Mouse (Mus musculus) hindbrain, postnatal 0 days (tissue): ENCODE data around the gene Cib4. TPM values are rescaled to one million over a fixed set of nuclear protein-coding genes. Genes with fewer than 3 reads are reported as not detected.

Source experiments
- ATAC-seq: fragments of 200-750 bp; cut with Nextera tagmentation; 2 replicates; pipeline ENCODE4 v1.8.0; 2017; ENCODE audit warnings: mild to moderate bottlenecking, moderate TSS enrichment, moderate library complexity
- DNase-seq: peaks from one replicate; pipeline ENCODE4 v3.0.0-alpha.2; 2015; ENCODE audit warnings: low spot score
- H3K27ac ChIP-seq: fragments of 300-500 bp; sonication (generic); 2 replicates; pipeline ENCODE4 v1.5.1; 2014; ENCODE audit warnings: mild to moderate bottlenecking
- H3K27me3 ChIP-seq: fragments of 300-500 bp; sonication (generic); 2 replicates; pipeline ENCODE4 v1.6.1; 2014; ENCODE audit warnings: low read length, mixed read lengths; ENCODE audit not compliant: insufficient read depth
- H3K36me3 ChIP-seq: fragments of 300-500 bp; sonication (generic); 2 replicates; pipeline ENCODE4 v1.6.1; 2014; ENCODE audit warnings: low read length, mixed read lengths; ENCODE audit not compliant: insufficient read depth
- H3K4me1 ChIP-seq: fragments of 300-500 bp; sonication (generic); 2 replicates; pipeline ENCODE4 v1.6.1; 2014; ENCODE audit warnings: antibody characterized with exemption, low read length, mixed read lengths; ENCODE audit not compliant: insufficient read depth
- H3K4me2 ChIP-seq: fragments of 300-500 bp; sonication (generic); 2 replicates; pipeline ENCODE4 v1.6.1; 2014; ENCODE audit warnings: low read depth, mild to moderate bottlenecking, low read length, moderate library complexity, mixed read lengths
- H3K4me3 ChIP-seq: fragments of 300-500 bp; sonication (generic); 2 replicates; pipeline ENCODE4 v1.5.1; 2014; ENCODE audit warnings: low read length
- H3K9ac ChIP-seq: fragments of 300-500 bp; sonication (generic); replicated peaks from 2 replicates; pipeline ENCODE4 v1.6.1; 2014; ENCODE audit warnings: mild to moderate bottlenecking, low read length, moderate library complexity, mixed read lengths
- H3K9me3 ChIP-seq: fragments of 300-500 bp; sonication (generic); 2 replicates; pipeline ENCODE4 v1.6.1; 2016; ENCODE audit warnings: low read length, mixed read lengths
- CTCF ChIP-seq: IDR thresholded peaks from 2 replicates; pipeline ENCODE4 v1.5.1; 2016; ENCODE audit warnings: antibody characterized with exemption, control low read depth, low read depth
- WGBS: fragments of 180-500 bp; shearing (Covaris S2); extraction: QIAGEN DNeasy Blood & Tissue Kit; methylation state at CpG from one replicate; pipeline ENCODE4 v1.1.7; 2014; 5-methylcytosine and 5-hydroxymethylcytosine counted together
- polyA plus RNA-seq: library from polyadenylated mRNA; unstranded; fragments of >200 nt; fragmentation: Nextera tagmentation; extraction: Ambion mirVana; gene quantifications from 2 replicates; pipeline ENCODE4 v1.2.1, GENCODE M21; 2015
- total RNA-seq: library from RNA; depleted of rRNA; stranded (reverse); fragments of >200 nt; gene quantifications from 2 replicates; pipeline ENCODE4 v1.2.3, GENCODE M21; 2014

Gene Cib4
- total and polyA plus RNA-seq, 2 experiments from 2014 or later: not detected

DNA sequence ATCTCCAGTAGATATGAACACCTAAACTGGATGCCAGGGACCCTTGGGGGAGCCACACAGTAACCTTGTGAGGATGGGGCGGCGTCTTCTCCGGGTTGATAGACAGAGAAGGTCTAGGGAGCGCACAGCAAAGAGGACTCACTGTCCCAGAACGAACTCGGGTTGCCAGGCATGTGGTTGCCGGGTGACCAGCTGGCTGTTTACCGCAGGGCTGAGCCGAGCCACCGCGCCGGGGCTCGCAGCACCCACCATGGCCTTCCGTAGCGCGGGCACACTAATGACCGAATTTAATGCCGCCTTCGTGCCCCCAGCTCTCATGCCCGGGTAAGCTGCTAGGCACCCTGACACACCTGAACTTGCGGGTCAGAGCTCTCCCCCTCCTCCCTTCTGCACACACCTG lies 79.8 kb downstream of the Cib4 start, which contains the start of gene 1700001C02Rik:
Gene 1700001C02Rik, plus strand, starts transcription at position 187 of the 400 bp plus-strand sequence.
- no peaks in the 10 kb centered on the region for H3K27me3 ChIP-seq
- TF ChIP-seq CTCF: no peak
- DNase-seq: peak; percentile 59
- H3K9me3 ChIP-seq: no peaks in the 10 kb centered on the region
- 0 out of 2 replicates have a peak within 1 kb of the TSS, but pooled peaks have one; percentile 3 for H3K9ac ChIP-seq
- no peaks in the 10 kb centered on the region for H3K36me3 ChIP-seq
- peaks cover 20% of the 10 kb centered on the region for H3K4me1 ChIP-seq
- H3K27ac ChIP-seq: no peak within 1 kb of the TSS
- H3K4me3 ChIP-seq: peak within 1 kb of the TSS; percentile 26
- H3K4me2 ChIP-seq: peak within 1 kb of the TSS; percentile 56
- ATAC-seq: peak; percentile 68
- 8% methylated on average over 21 of the region's 21 CpGs for WGBS

DNA sequence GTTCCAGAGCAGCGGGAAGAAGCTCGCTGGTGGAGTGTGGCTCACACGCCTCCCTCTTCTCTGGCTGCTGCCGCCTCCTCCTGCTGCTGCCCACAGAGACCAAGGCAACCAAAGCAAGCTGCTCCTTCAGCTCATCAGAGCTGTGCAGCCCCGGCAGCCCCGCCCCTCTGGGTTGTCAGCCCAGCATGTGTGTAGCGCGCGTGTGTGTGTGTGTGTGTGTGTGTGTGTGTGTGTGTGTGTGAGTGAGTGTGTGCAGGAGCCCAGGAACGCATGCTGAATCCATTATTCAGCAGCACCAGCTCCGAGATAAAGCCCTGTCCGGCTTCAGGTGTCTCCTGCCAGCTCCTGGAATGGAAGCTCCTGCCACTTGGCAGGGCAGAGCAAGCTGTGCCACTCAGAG lies 83.8 kb downstream of the Cib4 start, which contains the start of gene Otof:
Gene Otof, minus strand, starts transcription at position 112 of the 400 bp plus-strand sequence.
- Histone ChIP-seq H3K9ac (peak within 1 kb of the TSS; percentile 10; the same call in 1 of the 2 replicates), H3K9me3 (no peaks in the 10 kb centered on the region), H3K4me3 (peak within 1 kb of the TSS; percentile 2; the same call in 1 of the 2 replicates), H3K4me2 (peak within 1 kb of the TSS; percentile 46), H3K27me3 (no peaks in the 10 kb centered on the region), H3K36me3 (no peaks in the 10 kb centered on the region), H3K4me1 (peaks cover 17% of the 10 kb centered on the region), H3K27ac (no peak within 1 kb of the TSS)
- peak; percentile 83 for ATAC-seq
- TF ChIP-seq CTCF: no peak
- WGBS: 10% methylated on average over 12 of the region's 12 CpGs
- peak; percentile 76 for DNase-seq

DNA sequence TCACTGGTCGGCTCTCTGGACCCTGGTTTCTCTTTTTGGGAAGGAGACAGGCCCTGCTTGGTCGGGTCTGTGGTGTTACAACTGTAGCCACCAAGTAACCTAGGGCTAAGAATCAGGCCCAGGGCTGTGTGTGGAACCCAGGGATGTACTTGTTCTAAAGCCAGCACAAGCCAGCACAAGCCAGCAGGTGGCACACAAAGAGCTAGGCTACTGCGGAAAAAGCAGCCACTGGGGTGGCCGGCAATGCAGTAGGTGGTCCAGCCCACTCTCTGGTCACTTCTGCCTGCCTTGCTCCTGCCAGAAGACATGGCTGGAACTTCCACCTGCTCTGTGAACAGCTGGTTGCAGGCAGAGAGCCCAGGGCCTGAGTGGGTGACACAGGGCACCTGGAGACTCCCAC lies 85.5 kb downstream of the Cib4 start:
- no peak overlapping the region for H3K27ac ChIP-seq
- no peak overlapping the region for H3K4me2 ChIP-seq
- WGBS: 28% methylated on average over 4 of the region's 4 CpGs
- H3K36me3 ChIP-seq: no peaks in the 10 kb centered on the region
- H3K9me3 ChIP-seq: no peaks in the 10 kb centered on the region
- no peak overlapping the region for H3K9ac ChIP-seq
- no peak; the same call in 1 of the 2 replicates for ATAC-seq
- H3K4me3 ChIP-seq: no peak overlapping the region
- H3K4me1 ChIP-seq: peaks cover 8% of the 10 kb centered on the region
- peak; percentile 64 for TF ChIP-seq CTCF
- no peaks in the 10 kb centered on the region for H3K27me3 ChIP-seq
- peak; percentile 61 for DNase-seq

DNA sequence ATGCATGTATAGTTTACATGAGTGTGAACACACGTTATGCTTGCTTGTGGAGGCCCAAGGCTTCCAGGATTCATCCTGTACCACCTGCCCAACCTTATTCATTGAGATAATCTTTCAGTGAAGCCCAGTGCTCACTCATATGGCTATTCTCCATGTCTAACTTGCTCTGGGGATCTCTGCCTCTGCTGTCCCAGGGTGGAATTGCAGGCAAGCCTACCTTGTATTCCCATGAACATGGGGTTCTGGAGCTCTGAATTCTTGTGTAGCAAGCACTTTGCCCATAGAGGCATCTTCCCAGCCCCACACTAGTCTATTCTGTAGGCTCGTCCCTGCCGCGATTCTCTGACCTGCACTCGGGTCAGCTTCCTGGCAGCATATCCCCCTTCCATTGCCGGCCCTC lies 89.6 kb downstream of the Cib4 start:
- WGBS: 56% methylated on average over 6 of the region's 6 CpGs
- Histone ChIP-seq H3K4me1 (peaks cover under 1% of the 10 kb centered on the region; the same call in 1 of the 2 replicates), H3K27ac (no peak overlapping the region), H3K9ac (no peak overlapping the region), H3K27me3 (no peaks in the 10 kb centered on the region), H3K4me2 (no peak overlapping the region), H3K36me3 (no peaks in the 10 kb centered on the region), H3K4me3 (no peak overlapping the region), H3K9me3 (no peaks in the 10 kb centered on the region)
- peak; percentile 52 for DNase-seq
- TF ChIP-seq CTCF: peak; percentile 55
- ATAC-seq: no peak

DNA sequence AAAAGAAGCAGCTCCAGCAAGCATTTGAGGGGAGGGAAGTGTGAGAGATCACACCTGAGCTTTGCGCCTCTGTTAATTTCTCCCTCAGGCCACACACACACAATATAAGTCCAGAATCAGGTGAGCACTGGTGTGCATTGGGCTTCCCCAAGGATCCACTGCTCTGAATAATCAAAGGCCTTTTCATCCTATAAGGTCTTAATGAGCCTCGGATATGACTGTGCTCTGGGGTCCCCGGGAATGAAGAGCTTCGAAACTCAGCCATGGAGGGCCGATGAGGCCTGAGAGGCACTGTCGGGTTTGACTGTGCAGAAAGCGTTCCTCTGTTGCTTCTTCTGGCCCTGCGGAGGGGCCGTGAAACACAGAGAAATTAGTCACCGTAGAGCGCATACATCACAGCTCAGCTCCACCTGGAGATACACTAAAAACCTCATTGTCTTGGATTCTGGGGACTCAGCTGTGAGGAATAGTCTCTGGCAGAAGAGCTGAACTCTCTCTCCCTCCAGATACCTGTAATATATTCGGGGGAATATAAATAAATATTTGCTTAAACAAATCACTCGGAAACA lies 101.2 kb downstream of the Cib4 start:
- DNase-seq: peak; percentile 25
- WGBS: 66% methylated on average over 13 of the region's 13 CpGs
- no peak overlapping the region for H3K9ac ChIP-seq
- H3K4me2 ChIP-seq: no peak overlapping the region
- H3K9me3 ChIP-seq: no peaks in the 10 kb centered on the region
- no peak for TF ChIP-seq CTCF
- peak; percentile 24; the same call in 1 of the 2 replicates for ATAC-seq
- H3K4me3 ChIP-seq: no peak overlapping the region
- no peak overlapping the region for H3K27ac ChIP-seq
- H3K4me1 ChIP-seq: no peaks in the 10 kb centered on the region
- no peaks in the 10 kb centered on the region for H3K27me3 ChIP-seq
- H3K36me3 ChIP-seq: no peaks in the 10 kb centered on the region

DNA sequence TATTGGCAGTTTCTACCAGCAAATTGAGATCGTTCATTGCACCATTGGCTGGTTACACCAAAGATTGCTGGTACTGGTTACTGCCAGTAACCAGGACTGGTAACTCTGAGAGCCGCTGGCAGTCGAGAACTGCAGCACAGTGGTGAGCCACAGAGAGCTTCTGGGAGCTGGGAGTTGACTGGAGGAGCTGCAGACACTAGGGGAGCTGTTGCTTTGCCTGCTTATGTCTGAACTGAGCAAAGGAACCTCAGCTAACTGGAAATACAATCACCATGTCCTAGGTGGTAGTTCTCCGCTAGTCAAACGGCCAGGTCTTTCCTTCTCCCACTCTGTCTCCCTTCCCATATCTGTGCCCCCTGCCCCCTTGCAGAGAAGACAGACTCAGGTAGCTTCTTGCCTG lies 103.4 kb downstream of the Cib4 start:
- Histone ChIP-seq H3K4me1 (no peaks in the 10 kb centered on the region), H3K27ac (no peak overlapping the region), H3K4me3 (no peak overlapping the region), H3K9me3 (no peaks in the 10 kb centered on the region), H3K9ac (no peak overlapping the region), H3K4me2 (no peak overlapping the region), H3K36me3 (no peaks in the 10 kb centered on the region), H3K27me3 (no peaks in the 10 kb centered on the region)
- peak; percentile 65 for TF ChIP-seq CTCF
- WGBS: 62% methylated on average over 5 of the region's 5 CpGs
- ATAC-seq (no peak), DNase-seq (peak; percentile 24)

DNA sequence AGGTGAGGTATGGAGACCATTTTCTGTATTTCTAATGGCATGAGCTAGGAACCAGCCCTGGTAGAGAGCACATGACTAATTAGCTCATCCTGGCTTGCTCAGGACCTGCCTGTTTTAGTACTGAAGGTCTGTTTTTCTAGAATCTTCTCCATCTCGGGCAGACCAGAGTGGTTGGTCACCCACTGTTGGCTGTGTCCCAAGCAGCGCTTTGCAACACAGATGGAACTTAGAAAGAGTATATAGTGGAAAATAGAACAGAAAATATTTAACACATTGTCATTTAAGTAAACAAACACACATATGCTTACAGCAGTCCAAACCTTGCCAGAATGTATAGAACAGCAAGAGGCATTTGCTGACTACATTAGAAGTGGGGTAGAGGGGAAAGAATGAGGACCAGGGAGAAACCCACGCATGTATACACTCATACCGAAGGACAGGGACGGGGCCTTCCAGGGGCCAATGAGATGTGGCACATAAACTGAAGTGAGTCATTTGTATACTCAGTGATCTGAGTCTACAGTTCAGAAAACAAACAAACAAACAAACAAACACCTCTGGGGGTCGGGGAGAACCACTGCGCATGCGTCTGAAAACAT lies 105.2 kb downstream of the Cib4 start:
- Histone ChIP-seq H3K9me3 (no peaks in the 10 kb centered on the region), H3K4me3 (no peak overlapping the region), H3K4me2 (no peak overlapping the region), H3K9ac (no peak overlapping the region), H3K36me3 (no peaks in the 10 kb centered on the region), H3K27me3 (no peaks in the 10 kb centered on the region), H3K4me1 (no peaks in the 10 kb centered on the region), H3K27ac (no peak overlapping the region)
- 88% methylated on average over 8 of the region's 8 CpGs for WGBS
- no peak for ATAC-seq
- DNase-seq: no peak
- TF ChIP-seq CTCF: no peak
